Mouse (Mus musculus) CD4-positive, CD25-positive, alpha-beta regulatory T cell, adult 2 months (primary cell): Measurements from ENCODE around the gene Atp5b.
"Not testable (repeated sequence)": the region's sequence is repeated elsewhere in the genome, so short reads cannot be mapped to it uniquely, and the experiment has no call there.

Experiments
- DNase-seq: peaks from one replicate; pipeline ENCODE4 v3.0.0-alpha.2; 2012; ENCODE audit warnings: low read depth, low spot score

Atp5b gene

DNA sequence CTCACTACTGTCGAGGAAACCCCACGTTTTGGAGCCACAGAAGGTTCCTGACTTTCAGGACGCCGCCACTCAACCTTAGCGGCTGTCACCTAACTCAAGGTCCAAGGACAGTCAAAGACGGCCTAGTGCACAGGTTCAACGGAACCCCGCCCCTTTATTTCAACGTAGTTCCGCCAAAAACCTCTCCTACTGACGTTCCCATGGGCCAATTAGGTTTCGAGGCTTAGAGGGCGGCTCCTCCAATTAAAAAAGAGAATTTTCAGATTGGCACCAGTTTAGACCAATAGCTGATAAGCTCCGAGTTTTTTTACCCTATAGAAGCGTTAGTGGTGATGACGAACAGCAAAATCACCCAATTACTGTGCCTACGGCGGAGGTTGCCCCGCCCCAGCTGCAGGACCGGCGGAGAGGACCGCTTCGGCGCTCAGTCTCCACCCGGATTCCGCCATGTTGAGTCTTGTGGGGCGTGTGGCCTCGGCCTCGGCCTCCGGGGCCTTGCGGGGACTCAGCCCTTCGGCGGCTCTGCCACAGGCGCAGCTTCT, at the start of gene Atp5b:
Gene Atp5b (plus strand): TSS at position 394 of the 542 bp plus-strand sequence.
- peak; percentile 98 for DNase-seq

DNA sequence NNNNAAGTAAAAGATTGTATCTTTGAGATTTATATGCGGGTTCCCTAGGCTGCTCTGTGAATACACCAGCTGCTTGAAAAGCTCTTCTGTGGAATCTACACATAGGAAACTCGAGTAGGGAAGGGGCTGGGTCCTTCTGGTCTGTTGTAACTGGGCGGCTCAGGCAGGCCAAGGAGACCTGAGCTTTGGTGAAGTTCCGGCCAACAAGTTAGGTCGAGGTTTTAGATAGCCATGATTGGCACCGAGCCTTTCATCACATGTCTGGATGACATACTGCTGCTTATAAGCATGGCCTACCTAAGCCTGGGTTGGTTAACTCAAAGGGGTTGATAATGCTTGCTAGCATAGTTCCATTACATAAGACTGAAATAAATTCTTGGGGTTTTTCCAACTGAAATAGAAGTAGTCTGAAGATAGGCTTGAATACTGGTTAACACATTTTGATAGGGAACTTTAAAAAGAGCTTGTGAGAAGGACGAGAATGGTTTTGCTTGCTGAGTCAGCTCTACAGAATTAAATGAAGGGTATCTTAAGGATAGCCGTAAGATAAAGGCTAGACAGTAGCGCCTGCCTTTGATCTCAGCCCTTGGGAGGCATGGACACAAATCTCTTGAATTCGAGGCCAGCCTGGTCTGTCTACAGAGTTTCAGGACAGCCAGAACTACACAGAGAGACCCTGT, 46.2 kb upstream of the Atp5b start:
- DNase-seq, result peak; percentile 59

DNA sequence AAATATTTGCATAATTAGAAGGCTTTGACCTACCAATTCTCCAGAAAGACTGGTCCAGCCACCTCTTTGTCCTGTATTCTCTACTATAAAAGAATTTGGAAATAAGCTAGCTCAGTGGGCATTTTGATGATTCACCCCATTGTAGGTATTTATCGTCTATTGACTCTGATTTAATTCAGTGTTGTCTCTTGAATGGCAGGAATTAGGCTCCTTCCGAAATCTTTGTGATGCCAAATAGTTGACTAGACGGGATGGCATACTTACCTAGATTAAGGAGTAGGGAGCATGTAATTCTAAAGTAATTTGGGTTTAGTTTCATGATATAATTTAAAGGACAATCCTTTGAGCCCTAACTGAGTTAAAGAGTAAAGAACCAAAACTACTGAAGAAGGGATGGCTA, 45.2 kb upstream of the Atp5b start:
- no peak for DNase-seq

DNA sequence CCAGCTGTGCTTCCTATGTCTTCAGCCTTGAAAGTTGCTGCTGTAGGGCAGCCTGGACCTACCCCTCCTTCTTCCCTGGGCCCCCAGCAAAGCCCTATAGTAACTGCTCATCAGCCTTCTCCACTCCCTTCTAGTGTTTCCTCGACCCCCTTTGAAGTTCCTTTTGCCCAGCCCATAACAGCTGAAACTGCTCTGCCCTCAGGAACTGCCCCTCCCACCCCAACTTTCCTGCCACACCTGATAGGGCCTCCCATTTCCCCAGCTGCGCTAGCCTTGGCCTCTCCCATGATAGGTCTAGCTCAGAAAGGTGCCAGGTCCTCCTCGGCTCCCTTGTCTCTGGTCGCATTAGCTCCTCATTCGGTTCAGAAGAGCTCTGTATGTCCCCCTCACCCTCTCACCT, 43.9 kb upstream of the Atp5b start:
- DNase-seq, result peak; percentile 54

DNA sequence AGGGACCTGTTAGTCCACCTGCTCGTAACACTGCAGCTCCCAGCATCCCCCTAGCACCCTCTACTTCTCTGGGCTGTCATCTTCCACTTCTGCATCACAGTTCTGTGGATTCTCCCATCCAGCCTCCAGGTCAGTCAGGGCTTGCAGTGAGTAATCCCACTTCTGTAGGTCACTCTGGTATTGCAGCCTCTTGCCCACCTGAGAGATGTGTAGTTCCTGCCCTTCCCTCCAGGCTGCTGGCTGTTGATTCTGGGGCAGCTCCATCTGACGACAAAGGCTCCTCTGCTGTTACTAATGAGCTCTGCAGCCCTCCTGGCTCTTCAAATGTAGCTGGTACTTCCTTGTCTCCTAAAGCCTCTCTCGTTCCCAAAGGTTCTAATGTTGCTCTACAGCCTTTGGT, 43.2 kb upstream of the Atp5b start:
- DNase-seq, result no peak

DNA sequence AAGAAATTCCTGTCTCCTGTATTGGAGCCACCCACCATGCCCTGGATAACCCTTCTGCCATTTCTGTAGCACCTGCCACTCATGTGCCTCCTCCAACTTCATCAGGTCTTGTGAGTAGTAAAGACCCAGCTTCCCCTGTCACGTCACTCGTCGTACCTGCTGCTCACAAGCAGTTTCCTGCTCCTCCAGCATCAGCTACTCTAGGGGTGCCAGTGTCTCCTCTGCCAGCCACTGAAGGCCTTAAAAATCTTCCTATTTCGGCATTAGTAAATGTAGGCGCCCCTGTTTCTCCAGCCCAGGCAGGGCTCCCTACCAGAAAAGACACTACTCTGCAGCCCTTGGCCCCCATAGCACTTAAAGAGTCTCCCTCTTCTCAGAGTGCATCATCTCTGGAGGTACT, 42.8 kb upstream of the Atp5b start:
- DNase-seq, result no peak

DNA sequence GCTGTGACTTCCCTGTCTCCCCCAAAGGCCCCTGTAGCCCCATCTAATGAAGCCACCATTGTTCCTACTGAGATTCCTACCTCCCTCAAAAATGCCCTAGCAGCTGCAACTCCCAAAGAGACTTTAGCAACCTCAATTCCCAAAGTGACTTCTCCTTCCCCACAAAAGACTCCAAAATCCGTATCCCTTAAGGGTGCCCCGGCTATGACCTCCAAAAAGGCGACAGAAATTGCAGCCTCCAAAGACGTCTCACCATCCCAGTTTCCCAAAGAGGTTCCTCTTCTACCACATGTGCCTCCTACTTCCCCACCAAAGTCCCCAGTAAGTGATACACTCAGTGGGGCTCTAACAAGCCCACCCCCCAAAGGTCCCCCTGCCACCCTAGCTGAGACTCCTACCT, 41.4 kb upstream of the Atp5b start:
- no peak for DNase-seq

DNA sequence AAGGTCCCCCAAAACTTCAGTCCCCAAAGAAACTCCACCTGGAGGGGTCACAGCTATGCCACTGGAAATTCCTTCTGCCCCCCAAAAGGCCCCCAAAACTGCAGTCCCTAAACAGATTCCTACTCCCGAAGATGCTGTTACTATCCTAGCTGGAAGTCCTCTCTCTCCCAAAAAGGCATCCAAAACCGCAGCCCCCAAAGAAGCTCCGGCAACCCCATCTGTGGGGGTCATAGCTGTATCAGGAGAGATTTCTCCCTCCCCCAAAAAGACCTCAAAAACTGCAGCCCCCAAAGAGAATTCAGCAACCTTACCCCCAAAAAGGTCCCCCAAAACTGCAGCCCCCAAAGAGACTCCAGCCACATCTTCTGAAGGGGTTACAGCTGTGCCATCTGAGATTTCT, 40.6 kb upstream of the Atp5b start:
- no peak for DNase-seq

DNA sequence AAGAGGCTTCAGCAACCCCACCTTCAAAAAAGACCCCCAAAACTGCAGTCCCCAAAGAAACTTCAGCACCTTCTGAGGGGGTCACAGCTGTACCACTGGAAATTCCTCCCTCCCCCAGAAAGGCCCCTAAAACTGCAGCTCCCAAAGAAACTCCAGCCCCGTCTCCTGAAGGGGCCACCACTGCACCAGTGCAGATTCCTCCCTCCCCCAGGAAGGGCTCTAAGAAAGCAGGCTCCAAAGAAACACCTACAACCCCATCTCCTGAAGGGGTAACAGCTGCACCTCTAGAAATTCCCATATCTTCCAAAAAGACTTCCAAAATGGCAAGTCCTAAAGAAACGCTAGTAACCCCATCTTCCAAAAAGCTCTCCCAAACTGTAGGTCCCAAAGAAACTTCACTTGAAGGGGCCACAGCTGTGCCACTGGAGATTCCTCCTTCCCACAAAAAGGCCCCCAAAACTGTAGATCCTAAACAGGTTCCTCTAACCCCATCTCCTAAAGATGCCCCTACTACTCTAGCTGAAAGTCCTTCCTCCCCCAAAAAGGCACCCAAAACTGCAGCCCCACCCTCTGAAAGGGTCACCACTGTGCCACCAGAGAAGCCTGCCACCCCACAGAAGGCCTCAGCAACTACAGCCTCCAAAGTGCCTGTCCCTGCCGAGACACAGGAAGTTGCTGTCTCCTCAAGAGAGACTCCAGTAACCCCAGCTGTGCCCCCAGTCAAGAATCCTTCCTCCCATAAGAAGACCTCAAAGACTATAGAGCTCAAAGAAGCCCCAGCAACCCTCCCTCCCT, 39.8 kb upstream of the Atp5b start:
- DNase-seq, result no peak

DNA sequence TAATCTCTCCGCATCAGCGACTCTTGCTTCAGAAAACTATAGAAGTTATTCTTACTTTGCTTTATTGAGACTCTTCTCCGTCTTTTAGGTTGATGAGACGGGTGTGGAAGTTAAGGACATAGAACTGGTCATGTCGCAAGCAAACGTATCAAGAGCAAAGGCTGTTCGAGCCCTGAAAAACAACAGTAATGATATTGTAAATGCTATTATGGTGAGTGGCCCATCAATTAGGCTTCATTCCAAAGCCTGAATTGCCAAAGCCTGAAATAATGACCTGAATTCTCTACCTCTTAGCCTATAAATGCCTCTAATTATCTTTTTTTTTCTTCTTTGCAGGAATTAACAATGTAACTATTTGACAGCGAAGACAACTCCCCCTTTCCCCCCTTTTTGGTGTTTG, 34.9 kb upstream of the Atp5b start:
- DNase-seq, result no peak

DNA sequence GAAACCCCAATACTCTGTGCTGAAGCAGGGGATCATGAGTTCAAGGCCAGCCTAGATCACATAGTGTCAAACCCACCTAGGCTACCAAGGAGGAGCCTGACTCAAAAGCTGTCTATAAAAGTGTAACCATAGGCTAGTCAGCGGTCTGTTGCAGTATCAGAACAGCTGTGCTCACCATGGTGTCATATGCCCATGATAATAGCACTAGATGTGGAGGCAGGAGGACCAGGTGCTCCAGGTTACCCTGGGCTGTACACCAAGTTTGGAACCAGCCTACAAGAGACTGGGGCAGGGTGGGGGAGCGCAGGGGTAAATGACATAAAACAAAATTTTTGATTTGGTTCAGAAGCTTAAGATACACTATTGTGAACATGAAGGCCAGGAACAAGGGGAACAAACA, 33.3 kb upstream of the Atp5b start:
- no peak for DNase-seq

DNA sequence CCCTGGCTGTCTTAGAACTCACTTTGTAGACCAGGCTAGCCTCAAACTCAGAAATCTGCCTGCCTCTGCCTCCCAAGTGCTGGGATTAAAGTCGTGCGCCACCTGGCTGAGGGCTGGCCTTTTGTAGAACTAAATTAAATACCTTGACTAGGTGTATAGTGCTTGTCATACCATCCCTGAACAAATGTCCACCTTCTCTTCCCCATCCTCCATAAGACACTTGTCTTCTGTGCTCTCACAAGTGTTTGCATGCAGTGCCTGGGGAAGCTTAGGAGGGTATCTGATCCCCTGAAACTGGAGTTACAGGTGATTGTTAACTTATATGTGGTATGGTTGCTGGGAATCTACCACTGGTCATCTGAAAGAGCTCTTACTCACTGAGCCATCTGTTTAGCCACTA, 32.7 kb upstream of the Atp5b start:
- no peak for DNase-seq

DNA sequence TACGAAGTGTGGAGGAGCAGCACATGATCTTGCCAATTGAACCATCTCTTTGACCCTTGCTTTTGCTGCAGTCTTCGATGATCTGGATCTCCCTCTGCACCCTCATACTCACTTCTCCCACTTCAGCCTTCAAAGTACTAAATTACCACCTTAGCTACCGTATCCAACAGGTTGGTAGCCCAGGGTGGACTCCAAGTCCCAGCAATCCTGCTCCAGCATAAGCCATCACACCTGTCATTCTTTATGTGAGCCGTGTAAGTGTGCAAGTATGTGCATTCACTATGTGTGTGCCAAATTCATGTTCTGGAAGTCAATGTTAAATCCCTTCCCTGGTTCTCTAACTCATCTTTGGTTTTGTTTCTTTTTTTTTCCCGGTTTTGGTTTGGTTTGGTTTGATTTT, 31.5 kb upstream of the Atp5b start:
- no peak for DNase-seq

DNA sequence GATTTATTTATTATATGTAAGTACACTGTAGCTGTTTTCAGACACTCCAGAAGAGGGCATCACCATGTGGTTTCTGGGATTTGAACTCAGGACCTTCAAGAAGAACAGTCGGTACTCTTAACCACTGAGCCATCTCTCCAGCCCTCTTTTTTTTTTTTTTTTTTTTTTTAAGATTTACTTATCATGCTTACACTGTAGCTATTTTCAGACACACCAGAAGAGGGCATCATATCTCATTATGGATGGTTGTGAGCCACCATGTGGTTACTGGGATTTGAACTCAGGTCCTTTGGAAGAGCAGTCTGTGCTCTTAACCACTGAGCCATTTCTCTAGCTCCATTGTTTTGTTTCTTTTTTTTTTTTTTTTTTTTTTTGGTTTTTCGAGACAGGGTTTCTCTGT, 30.9 kb upstream of the Atp5b start:
- DNase-seq, result not testable (repeated sequence)

DNA sequence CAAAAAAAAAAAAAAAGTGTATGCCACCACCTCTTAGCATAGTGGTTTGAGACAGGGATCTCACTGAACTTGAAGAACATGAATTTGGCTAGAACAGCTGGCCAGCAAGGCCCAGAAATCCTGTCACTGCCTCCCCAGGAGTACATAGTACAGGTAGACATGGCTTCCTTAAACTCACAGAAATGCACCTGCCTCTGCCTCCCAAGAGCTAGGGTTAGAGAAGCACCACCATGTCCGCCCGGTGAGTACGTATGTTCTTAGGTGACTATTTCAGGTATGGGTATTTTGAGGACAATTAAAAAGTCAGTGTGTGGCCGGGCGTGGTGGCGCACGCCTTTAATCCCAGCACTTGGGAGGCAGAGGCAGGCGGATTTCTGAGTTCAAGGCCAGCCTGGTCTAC, 30.1 kb upstream of the Atp5b start:
- DNase-seq, result no peak

DNA sequence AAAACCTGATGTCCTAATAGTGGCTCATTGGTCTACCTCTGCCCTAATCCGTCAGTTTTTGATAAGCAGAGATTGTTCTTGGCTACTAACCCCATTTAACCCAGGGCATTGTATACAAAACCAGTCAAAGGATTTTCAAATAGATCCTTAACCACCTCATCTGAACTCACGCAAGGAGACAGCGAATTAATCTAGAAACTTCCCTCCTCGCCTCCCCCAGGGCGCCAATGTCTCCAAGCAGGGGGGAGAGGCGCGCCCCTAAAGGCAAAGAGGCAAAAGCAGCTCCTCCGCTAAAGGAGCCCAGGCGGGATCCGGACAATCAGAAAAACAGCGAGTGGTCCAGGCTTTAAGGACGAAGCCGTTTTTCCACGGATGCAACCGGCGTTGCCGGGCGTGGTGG, 24.9 kb upstream of the Atp5b start:
- no peak for DNase-seq

DNA sequence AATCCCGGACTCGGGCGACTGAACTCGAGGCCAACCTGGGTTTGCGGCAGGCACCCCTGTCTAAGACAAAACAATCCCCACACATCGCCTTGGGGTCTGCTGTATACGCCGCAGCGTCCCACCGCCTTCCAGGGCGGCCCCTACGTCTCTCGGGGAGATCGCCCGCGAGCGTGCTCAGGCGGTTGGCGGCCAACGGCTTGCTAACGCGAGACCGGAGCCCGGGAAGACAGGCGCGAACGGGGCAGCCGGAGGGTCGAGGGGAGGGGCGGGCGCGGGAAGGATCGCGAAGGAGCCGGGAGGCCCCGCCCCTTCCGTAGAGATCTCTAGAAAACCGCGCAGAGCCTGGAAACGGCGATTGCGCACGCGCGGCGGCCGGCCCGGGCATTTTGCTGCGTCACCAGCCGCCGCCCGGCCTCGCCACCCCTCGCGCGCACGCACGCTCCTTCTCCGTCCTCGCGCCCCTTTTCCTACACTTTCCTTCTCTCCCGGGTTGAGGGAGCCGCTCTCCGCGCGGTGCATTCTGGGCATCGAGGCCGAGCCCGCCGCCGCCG, 24.4 kb upstream of the Atp5b start, which contains the start of gene Ptges3:
Gene Ptges3 (plus strand): TSS at position 354 of the 551 bp plus-strand sequence.
- DNase-seq, result peak; percentile 97

DNA sequence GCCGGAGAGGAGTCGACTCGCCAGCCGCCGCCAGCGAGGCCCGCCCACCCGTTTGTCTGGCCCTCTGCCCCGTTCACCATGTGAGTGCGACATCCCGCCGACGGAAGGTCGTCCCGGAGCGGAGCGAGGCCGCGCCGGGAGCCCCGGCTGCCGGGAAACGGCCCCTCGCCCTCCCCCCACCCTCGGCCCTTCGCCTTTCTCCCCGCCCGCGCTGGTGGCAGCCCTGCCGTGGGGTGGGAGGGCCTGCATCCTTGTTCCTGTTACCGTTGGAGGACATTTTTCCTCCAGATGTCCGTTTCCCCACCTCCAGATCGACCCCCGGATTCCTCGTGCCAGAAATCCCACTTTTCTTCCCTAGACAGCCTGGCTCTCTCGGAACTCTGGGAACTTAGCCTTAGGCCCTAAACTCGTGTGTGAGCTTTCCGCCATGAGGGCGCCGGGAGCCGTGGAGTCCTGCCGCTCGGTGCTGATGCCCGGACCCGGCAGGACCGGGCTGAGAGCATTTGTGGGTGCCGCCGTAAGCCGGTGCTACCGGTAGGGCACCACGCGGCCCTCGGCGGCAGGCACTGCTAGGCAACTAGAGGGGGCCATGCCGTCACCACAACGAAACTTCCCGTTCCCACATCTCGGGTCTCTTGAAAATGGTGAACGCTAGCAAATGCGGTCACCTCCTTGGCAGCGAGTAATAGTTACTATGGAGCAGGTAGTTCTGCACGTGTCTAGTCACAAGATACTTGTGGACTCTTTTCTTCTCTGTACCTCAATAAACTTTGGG, 23.7 kb upstream of the Atp5b start:
- peak; percentile 86 for DNase-seq

DNA sequence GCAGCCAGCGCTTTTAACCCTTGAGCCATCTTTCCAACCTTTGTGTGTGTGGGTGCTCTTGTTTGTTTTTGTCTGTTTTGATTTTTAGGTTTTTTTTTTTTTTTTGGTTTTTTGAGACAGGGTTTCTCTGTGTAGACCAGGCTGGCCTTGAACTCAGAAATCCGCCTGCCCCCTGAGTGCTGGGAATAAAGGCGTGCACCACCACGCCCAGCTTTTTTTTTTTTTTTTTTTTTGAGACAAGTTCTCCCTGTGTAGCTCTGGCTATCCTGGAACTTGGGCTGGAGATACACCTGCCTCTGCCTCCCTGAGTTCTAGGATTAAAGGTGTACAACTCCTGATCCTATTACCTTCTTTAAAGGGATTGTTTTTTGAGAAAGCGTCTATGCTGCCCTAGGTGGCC, 22.0 kb upstream of the Atp5b start:
- no peak for DNase-seq

DNA sequence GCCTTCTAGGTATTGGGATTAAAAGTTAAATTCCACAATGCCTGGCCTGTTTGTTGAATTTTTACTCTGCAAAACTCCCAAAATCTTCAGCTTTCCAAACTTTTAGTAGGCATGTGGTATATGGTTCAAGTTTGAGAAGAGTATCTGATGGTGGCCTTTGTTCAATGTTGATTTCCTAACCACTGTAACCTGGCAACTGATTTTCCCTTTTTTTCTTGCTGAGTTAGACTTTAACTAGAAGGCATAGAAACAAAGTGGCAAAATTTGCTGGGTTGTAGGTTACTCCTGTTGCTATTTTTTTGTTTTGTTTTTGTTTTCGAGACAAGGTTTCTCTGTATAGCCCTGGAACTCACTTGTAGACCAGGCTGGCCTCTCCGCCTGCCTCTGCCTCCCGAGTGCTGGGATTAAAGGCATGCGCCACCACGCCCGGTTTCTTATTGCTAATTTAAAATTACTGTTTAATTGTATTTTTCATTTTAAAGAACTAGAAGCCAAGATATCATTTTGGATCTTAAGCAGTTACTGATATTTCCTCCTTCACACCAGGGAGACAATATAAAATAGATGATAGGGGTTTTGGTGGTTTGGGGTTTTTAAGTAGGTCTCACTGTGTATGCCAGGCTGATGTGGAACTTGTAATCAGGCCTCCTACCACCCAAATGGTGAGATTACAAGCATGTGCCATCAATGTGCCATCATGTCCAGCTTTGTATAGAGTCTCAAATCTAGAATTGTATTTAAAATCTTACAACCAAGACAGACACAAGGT, 20.7 kb upstream of the Atp5b start:
- DNase-seq, result no peak

DNA sequence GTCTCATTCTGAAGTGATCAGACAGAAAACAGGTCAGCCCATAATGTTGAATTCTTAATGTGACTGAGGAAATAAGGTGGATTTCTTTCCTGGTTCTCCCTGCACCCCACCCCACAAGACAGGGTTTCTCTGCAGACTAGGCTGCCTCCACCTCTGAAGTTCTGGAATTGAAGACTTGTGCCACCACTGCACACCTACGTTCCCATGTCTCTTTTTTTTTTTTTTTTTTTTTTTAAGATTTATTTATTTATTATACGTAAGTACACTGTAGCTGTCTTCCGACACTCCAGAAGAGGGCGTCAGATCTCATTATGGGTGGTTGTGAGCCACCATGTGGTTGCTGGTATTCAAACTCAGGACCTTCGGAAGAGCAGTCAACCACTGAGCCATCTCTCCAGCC, 17.0 kb upstream of the Atp5b start:
- DNase-seq, result no peak
